Mouse (Mus musculus): ENCODE results near the gene St7. TPM values are rescaled to one million over a fixed set of nuclear protein-coding genes. Genes with fewer than 3 reads are reported as not detected.

Gene St7
- polyA plus RNA-seq, 2 experiments, result 29.7 to 33.0 TPM

GRCm38 (mm10) chr6:17943877-17944617 lies 251.3 kb downstream of the St7 start:
- no peaks in the 10 kb centered on the region for H3K27me3 ChIP-seq (ENCODE audit: control insufficient read depth, insufficient read depth, low read length)
- no peak overlapping the region for H3K4me3 ChIP-seq (replicated peaks; ENCODE audit: low read length)
- peak; percentile 28 for DNase-seq (ENCODE audit: low spot score)
- H3K4me2 ChIP-seq (replicated peaks; ENCODE audit: low read depth, low read length, severe bottlenecking), result no peak overlapping the region
- H3K27ac ChIP-seq (replicated peaks; ENCODE audit: low read depth, low read length), result no peak overlapping the region
- TF ChIP-seq POLR2A (IDR thresholded peaks at IDR 0.05; ENCODE audit: borderline replicate concordance, extremely low read depth, insufficient read depth, insufficient read length), result no peak
- H3K36me3 ChIP-seq (ENCODE audit: control insufficient read depth, insufficient read depth, low read length), result peaks cover 7% of the 10 kb centered on the region
- ATAC-seq (ENCODE audit: low FRiP score, low read depth), result no peak
- H3K9me3 ChIP-seq (ENCODE audit: control insufficient read depth, low read length), result no peaks in the 10 kb centered on the region
- WGBS, result 79% methylated on average over 9 of the region's 9 CpGs
- no peaks in the 10 kb centered on the region for H3K4me1 ChIP-seq (ENCODE audit: control insufficient read depth, insufficient read depth, low read length)
- no peak overlapping the region for H3K9ac ChIP-seq (ENCODE audit: low read depth, low read length, severe bottlenecking)

- H3K4me2 ChIP-seq (replicated peaks; ENCODE audit: low read depth, low read length, severe bottlenecking), result no peak overlapping the region
- no peak for TF ChIP-seq POLR2A (IDR thresholded peaks at IDR 0.05; ENCODE audit: borderline replicate concordance, extremely low read depth, insufficient read depth, insufficient read length)
- no peak for DNase-seq (ENCODE audit: low spot score)
- no peak overlapping the region for H3K27ac ChIP-seq (replicated peaks; ENCODE audit: low read depth, low read length)
- H3K4me1 ChIP-seq (ENCODE audit: control insufficient read depth, insufficient read depth, low read length), result no peaks in the 10 kb centered on the region
- ATAC-seq (ENCODE audit: low FRiP score, low read depth), result no peak
- no peaks in the 10 kb centered on the region for H3K27me3 ChIP-seq (ENCODE audit: control insufficient read depth, insufficient read depth, low read length)
- H3K9ac ChIP-seq (ENCODE audit: low read depth, low read length, severe bottlenecking), result no peak overlapping the region
- H3K4me3 ChIP-seq (replicated peaks; ENCODE audit: low read length), result no peak overlapping the region
- H3K36me3 ChIP-seq (ENCODE audit: control insufficient read depth, insufficient read depth, low read length), result peaks cover 4% of the 10 kb centered on the region; the same call in 1 of the 2 replicates
- no peaks in the 10 kb centered on the region for H3K9me3 ChIP-seq (ENCODE audit: control insufficient read depth, low read length)
- 65% methylated on average over 5 of the region's 5 CpGs for WGBS
Measured at GRCm38 (mm10) chr6:17946456-17946855, 253.7 kb downstream of the St7 start.

- Histone ChIP-seq H3K36me3 (ENCODE audit: control insufficient read depth, insufficient read depth, low read length) (peaks cover 4% of the 10 kb centered on the region; the same call in 1 of the 2 replicates), H3K9me3 (ENCODE audit: control insufficient read depth, low read length) (no peaks in the 10 kb centered on the region), H3K4me2 (replicated peaks; ENCODE audit: low read depth, low read length, severe bottlenecking) (no peak overlapping the region), H3K4me1 (ENCODE audit: control insufficient read depth, insufficient read depth, low read length) (no peaks in the 10 kb centered on the region), H3K4me3 (replicated peaks; ENCODE audit: low read length) (no peak overlapping the region), H3K9ac (ENCODE audit: low read depth, low read length, severe bottlenecking) (no peak overlapping the region), H3K27ac (replicated peaks; ENCODE audit: low read depth, low read length) (no peak overlapping the region), H3K27me3 (ENCODE audit: control insufficient read depth, insufficient read depth, low read length) (no peaks in the 10 kb centered on the region)
- WGBS, result 73% methylated on average over 11 of the region's 11 CpGs
- DNase-seq (ENCODE audit: low spot score), result no peak
- no peak for TF ChIP-seq POLR2A (IDR thresholded peaks at IDR 0.05; ENCODE audit: borderline replicate concordance, extremely low read depth, insufficient read depth, insufficient read length)
- no peak for ATAC-seq (ENCODE audit: low FRiP score, low read depth)
Measured at GRCm38 (mm10) chr6:17947130-17947831, 254.5 kb downstream of the St7 start.

GRCm38 (mm10) chr6:17949103-17949502 lies 256.4 kb downstream of the St7 start:
- no peaks in the 10 kb centered on the region for H3K4me1 ChIP-seq (ENCODE audit: control insufficient read depth, insufficient read depth, low read length)
- H3K36me3 ChIP-seq (ENCODE audit: control insufficient read depth, insufficient read depth, low read length), result no peaks in the 10 kb centered on the region
- no peaks in the 10 kb centered on the region for H3K9me3 ChIP-seq (ENCODE audit: control insufficient read depth, low read length)
- DNase-seq (ENCODE audit: low spot score), result no peak
- H3K4me3 ChIP-seq (replicated peaks; ENCODE audit: low read length), result no peak overlapping the region
- no peak overlapping the region for H3K27ac ChIP-seq (replicated peaks; ENCODE audit: low read depth, low read length)
- no peak for TF ChIP-seq POLR2A (IDR thresholded peaks at IDR 0.05; ENCODE audit: borderline replicate concordance, extremely low read depth, insufficient read depth, insufficient read length)
- WGBS, result 77% methylated on average over 5 of the region's 5 CpGs
- no peaks in the 10 kb centered on the region for H3K27me3 ChIP-seq (ENCODE audit: control insufficient read depth, insufficient read depth, low read length)
- ATAC-seq (ENCODE audit: low FRiP score, low read depth), result no peak
- no peak overlapping the region for H3K9ac ChIP-seq (ENCODE audit: low read depth, low read length, severe bottlenecking)
- H3K4me2 ChIP-seq (replicated peaks; ENCODE audit: low read depth, low read length, severe bottlenecking), result no peak overlapping the region

GRCm38 (mm10) chr6:17951779-17952178 lies 259.0 kb downstream of the St7 start:
- no peak for DNase-seq (ENCODE audit: low spot score)
- no peaks in the 10 kb centered on the region for H3K9me3 ChIP-seq (ENCODE audit: control insufficient read depth, low read length)
- H3K4me2 ChIP-seq (replicated peaks; ENCODE audit: low read depth, low read length, severe bottlenecking), result no peak overlapping the region
- no peak overlapping the region for H3K27ac ChIP-seq (replicated peaks; ENCODE audit: low read depth, low read length)
- H3K9ac ChIP-seq (ENCODE audit: low read depth, low read length, severe bottlenecking), result no peak overlapping the region
- 68% methylated on average over 8 of the region's 8 CpGs for WGBS
- no peaks in the 10 kb centered on the region for H3K36me3 ChIP-seq (ENCODE audit: control insufficient read depth, insufficient read depth, low read length)
- ATAC-seq (ENCODE audit: low FRiP score, low read depth), result no peak
- H3K27me3 ChIP-seq (ENCODE audit: control insufficient read depth, insufficient read depth, low read length), result no peaks in the 10 kb centered on the region
- TF ChIP-seq POLR2A (IDR thresholded peaks at IDR 0.05; ENCODE audit: borderline replicate concordance, extremely low read depth, insufficient read depth, insufficient read length), result no peak
- H3K4me1 ChIP-seq (ENCODE audit: control insufficient read depth, insufficient read depth, low read length), result no peaks in the 10 kb centered on the region
- H3K4me3 ChIP-seq (replicated peaks; ENCODE audit: low read length), result no peak overlapping the region

All from limb, embryonic 14.5 days (tissue).